8 mouse cellular contexts compared by ENCODE assay signal in the genomic region with DNA sequence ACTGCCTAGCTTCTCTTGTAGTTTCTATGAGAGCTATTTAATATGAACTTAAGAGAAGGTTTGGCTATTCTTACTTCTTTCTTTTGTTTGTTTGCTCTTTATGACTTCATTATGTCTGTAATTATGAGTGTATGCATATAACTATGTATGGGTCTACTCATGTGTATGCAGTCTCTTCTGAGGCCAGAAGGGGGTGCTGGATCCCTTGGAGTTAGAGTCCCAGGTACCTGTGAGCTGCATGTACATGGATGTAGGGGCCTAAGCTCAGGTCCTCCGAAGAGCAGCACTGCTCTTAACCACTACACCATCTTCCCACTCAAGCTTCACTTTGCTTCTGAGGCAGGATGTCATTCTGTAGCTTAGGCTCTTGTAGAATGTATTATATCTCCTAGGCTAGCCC. TPM values are rescaled to one million over a fixed set of nuclear protein-coding genes. Genes with fewer than 3 reads are reported as not detected.
A peak's percentile ranks its signal among the peaks of the same experiment; 100 is the strongest.
DNase-seq lines count a peak whose midpoint lies in the region; ATAC-seq lines count a peak whose summit lies in the region.

No protein-coding gene starts in this region.

- peaks cover 77% of the 10 kb centered on the region for H3K36me3 ChIP-seq in liver, embryonic 12.5 days

- no peak overlapping the region for H3K27ac ChIP-seq in liver, embryonic 12.5 days

- no peak overlapping the region for H3K4me3 ChIP-seq in liver, embryonic 12.5 days

- H3K27me3 ChIP-seq in liver, embryonic 12.5 days (replicated peaks) = no peaks in the 10 kb centered on the region

- ATAC-seq in liver, embryonic 12.5 days = no peak
- 0 out of 2 replicates have a peak, but pooled peaks have one; percentile 29 for ATAC-seq in monocyte, adult 5-6 weeks (replicated peaks; ENCODE audit: insufficient number of reproducible peaks, low FRiP score, low TSS enrichment, poor library complexity, severe bottlenecking)

- WGBS in liver, embryonic 12.5 days (ENCODE audit: insufficient replicate concordance) = 57% methylated on average over 1 of the region's 1 CpGs

- no peaks in the 10 kb centered on the region for H3K9me3 ChIP-seq in liver, embryonic 12.5 days (replicated peaks)

- H3K4me2 ChIP-seq in liver, embryonic 12.5 days = no peak overlapping the region

- no peak overlapping the region for H3K9ac ChIP-seq in liver, embryonic 12.5 days

- DNase-seq in liver (peak; percentile 58), MEL-GATA-1-ER (ENCODE audit: extremely low read depth, low read depth) (peak; percentile 44)
- DNase-seq in induced T-regulatory cell, adult 2 months (ENCODE audit: low read depth) = peak; percentile 63
- no peak for DNase-seq in layer of hippocampus, adult 11-12 months (ENCODE audit: low spot score)
- DNase-seq in cerebellum, postnatal 10 days = no peak
- no peak for DNase-seq in heart, adult 8-10 months (ENCODE audit: low spot score)

- peaks cover 26% of the 10 kb centered on the region for H3K4me1 ChIP-seq in liver, embryonic 12.5 days

RNA-seq across cellular contexts. Expression of a gene that starts 5.3 kb away (rescaled TPM):
- 48.6 and 48.7 TPM in 2 replicates for polyA plus RNA-seq in liver, embryonic 12.5 days (2016; fragmentation: Nextera tagmentation; extraction: Ambion mirVana)
- total RNA-seq in monocyte, adult 5-6 weeks (2017) = 103 to 128 TPM (median 128 TPM) in 3 replicates
- total RNA-seq in heart, adult 8-10 months (2022) = 10 to 100 TPM; 32.2 to 39.2 (median 37.1) TPM

RNA-seq across cellular contexts. Expression of a gene that starts 5.4 kb away (rescaled TPM):
- 185 and 192 TPM in 2 replicates for polyA plus RNA-seq in liver, embryonic 12.5 days (2016; fragmentation: Nextera tagmentation; extraction: Ambion mirVana)
- total RNA-seq in monocyte, adult 5-6 weeks (2017) = 241 to 264 TPM (median 246 TPM) in 3 replicates
- total RNA-seq in heart, adult 8-10 months (2022) = 100 to 1,000 TPM; 252 to 291 (median 269) TPM

RNA-seq across cellular contexts. Expression of a gene that starts 17.2 kb away (rescaled TPM):
- polyA plus RNA-seq in liver, embryonic 12.5 days (2016; fragmentation: Nextera tagmentation; extraction: Ambion mirVana) = 53.5 and 55.7 TPM in 2 replicates
- total RNA-seq in monocyte, adult 5-6 weeks (2017) = 52.8 to 83.9 TPM (median 66.9 TPM) in 3 replicates
- 10 to 100 TPM; 18.8 to 24.0 (median 21.1) TPM for total RNA-seq in heart, adult 8-10 months (2022)

RNA-seq across cellular contexts. Expression of a gene that starts 33.7 kb away (rescaled TPM):
- polyA plus RNA-seq in liver, embryonic 12.5 days (2016; fragmentation: Nextera tagmentation; extraction: Ambion mirVana) = 0.58 TPM in 1 of 2 replicates, not detected in the other
- not detected in 3 replicates for total RNA-seq in monocyte, adult 5-6 weeks (2017)
- 1 to 10 TPM in 1 of 4 experiments, under 1 TPM in 2, not detected in 1; 0.82 to 1.3 (median 0.94) TPM for total RNA-seq in heart, adult 8-10 months (2022)

Comparison
In these comparisons a context has a peak if more than half of its experiments do, and no peak if none do; other contexts are left out.
1. DNase-seq: peak in liver (single experiment), MEL-GATA-1-ER (single experiment) and induced T-regulatory cell, adult 2 months (single experiment); none in layer of hippocampus, adult 11-12 months (single experiment), cerebellum, postnatal 10 days (0 of 2) and heart, adult 8-10 months (single experiment).